Mouse (Mus musculus) left cerebral cortex, adult 11 months (tissue): Measurements from ENCODE around the gene Mrpl48.
A peak's percentile ranks its signal among the peaks of the same experiment; 100 is the strongest.

Experiments used
- DNase-seq: peaks from one replicate; pipeline ENCODE4 v3.0.0; 2022; ENCODE audit warnings: low spot score

Gene Mrpl48

DNA sequence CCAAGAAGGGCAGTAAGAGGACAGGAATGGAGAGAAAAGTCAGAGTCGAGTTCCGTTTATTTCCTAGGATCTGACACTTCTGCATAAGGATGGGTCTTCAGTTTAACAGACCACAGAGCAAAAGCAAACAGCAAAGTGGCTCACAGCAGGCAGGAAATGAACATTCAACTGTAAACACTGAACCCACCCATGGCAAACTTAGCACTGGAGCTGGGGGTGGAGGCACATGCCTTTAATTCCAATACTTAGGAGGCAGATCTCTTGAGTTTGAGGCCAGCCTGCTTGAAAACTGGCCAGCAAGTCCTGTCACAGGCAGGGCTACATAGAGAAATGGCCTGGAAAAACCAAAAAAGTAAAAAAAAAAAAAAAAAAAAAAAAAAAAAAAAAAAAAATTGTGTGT is 74.6 kb downstream of the Mrpl48 start:
- DNase-seq: no peak

- DNase-seq: no peak
Measured at GRCm38 (mm10) chr7:100530766-100531165, 77.3 kb downstream of the Mrpl48 start.

DNA sequence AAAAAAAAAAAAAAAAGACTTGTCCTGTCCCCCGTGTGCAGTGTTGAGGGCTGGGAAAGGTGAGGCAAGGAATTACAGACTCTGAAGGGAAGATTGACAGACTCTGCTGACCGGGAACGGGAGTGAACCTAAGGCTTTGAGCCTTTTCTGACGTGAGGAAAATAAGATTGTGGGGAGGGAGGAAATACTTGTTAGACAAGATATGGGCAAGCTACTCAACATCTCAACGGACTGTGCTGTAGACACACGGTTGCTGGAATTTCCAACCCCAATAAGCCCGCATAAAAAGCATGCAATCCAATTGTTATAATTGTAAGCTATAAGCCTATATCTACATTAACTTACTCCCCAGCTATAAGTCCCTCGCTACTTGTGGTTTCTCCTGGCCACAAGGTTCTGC is 83.4 kb downstream of the Mrpl48 start:
- no peak for DNase-seq

- DNase-seq: no peak
Measured at GRCm38 (mm10) chr7:100522222-100522621, 85.9 kb downstream of the Mrpl48 start.

- DNase-seq: peak; percentile 30
Measured at GRCm38 (mm10) chr7:100520663-100521285, 87.3 kb downstream of the Mrpl48 start.

GRCm38 (mm10) chr7:100520204-100520603 is 87.9 kb downstream of the Mrpl48 start:
- no peak for DNase-seq

DNA sequence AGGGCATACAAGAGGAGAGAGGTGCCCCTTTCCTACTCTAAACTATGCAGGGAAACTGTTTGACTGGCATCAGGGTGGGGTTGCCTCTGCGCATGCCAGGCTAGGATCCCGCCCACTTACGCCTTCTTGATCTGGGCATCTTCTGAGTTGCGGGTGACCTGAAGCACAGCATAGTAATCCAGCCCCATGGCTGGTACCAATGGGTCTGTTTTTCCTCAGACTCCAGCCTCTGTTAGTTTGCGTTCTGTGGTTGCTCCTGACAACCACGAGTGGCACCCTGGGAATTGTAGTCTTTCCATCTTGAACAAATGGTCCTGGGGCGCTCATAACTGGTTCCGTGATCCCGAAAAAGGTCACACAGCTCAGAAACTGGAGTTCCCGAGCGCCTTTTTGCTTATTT is 93.5 kb downstream of the Mrpl48 start, which contains the start of gene Dnajb13:
Dnajb13 (minus strand) TSS at position 388 of the 400 bp plus-strand sequence.
- DNase-seq: no peak

DNA sequence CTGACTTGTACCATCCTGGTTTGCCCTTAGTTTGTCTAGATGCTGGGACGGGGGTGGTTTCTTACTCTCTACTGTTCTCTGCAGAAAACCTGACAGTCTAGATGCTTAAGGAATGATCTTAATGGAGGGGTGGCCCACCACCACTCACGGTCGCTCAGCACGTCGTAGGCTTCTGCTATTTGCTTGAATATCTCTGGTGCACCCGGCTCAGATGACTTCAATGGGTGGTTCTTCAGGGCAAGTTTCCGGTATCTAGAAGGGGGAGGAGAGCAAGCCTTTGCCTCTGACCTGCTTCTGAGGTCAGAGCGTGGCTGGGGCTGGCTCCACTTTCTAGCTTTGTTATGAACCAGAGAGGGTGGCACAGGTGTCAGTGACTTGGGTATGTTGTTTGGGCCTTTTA is 96.5 kb downstream of the Mrpl48 start:
- no peak for DNase-seq

GRCm38 (mm10) chr7:100508670-100509069 is 99.4 kb downstream of the Mrpl48 start:
- DNase-seq: no peak

GRCm38 (mm10) chr7:100506494-100506893 is 101.6 kb downstream of the Mrpl48 start:
- no peak for DNase-seq

DNA sequence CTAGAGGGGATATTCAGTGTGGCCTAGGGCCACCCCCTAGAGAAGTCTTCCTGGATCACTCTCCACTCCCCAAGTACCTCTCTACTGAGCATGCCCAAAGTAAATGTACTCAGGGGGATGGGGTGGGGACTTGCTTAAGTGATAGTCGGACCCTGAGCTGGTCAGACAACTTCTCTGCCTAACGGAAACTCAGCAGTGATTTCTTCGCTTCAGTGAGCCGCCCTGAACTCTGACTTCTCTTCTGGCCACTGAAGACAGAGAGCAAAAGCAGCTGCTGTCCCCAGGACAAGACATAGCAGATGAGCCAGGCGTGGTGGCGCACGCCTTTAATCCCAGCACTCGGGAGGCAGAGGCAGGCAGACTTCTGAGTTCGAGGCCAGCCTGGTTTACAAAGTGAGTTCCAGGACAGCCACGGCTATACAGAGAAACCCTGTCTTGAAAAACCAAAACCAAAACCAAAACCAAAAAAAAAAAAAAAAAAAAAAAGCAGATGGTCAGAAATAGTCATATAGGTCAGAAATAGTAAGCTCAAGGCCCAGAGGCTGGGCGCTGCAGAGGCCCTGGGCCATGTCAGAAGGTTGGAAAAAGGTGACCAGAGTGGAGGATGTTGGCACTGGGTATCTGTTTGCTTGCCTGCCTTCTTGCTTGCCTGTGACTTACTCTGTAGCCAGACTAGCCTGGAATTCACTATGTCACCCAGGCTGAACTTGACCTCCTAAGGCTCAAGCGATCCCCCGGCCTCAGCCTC is 103.2 kb downstream of the Mrpl48 start:
- DNase-seq: no peak

GRCm38 (mm10) chr7:100503076-100503475 is 105.0 kb downstream of the Mrpl48 start:
- DNase-seq: no peak

GRCm38 (mm10) chr7:100502374-100502922 is 105.7 kb downstream of the Mrpl48 start:
- no peak for DNase-seq

DNA sequence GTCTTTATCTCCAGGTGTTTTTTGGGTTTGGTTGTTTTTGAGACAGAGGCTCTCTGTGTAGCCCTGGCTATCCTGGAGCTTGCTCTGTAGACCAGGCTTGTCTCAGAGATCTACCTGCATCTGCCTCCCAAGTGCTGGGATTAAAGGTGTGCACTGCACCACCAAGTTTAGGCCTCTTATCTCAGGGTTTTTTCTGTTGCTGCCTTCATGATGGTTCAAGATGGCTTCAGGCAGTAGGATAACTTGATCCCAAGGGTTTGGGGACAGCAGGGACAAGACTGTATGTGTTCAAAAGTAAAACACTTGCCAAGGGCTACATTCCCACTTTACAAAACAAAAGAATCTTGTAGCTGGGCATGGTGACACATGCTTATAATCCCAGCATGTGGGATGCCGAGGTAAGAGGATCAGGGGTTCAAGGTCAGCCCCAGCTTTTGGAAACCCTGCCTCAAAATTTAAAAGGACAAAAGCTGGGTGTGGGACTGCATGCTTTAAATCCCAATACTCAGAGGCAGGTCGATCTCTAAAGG is 106.2 kb downstream of the Mrpl48 start:
- no peak for DNase-seq

GRCm38 (mm10) chr7:100501027-100501843 is 106.9 kb downstream of the Mrpl48 start:
- no peak for DNase-seq

DNA sequence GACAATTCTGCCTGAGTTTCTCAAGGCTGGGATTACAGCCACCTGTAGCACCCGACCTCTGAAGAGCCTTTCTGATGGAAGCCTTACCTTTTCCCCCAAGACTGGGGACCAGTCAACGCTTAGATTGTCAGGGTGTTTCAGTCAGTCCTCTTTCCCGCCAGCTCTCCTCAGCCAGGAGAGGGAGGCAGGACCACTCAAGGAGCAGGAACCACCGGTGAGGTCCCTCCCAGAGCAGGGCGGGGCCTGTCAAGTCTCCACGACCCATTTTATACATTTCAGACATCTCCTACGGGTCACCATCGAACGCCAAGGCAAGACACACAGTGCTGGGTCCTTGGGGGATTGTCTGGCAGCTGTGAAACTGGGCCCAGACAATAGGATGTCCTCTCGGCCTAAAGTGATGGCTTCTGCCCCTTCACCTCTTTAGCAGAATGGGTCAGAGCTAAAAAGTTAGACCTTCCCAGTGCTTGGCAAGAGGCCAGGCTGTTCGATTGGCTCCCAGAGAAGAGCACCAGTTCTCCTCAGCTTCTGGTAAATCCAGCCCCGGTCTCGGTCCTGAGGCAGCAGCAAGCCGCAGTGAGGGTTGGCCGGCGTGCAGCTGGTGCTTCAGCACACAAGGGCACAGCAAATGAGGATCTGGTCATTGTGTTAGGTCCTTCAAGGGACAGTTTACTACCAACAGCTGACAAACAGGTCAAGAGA is 107.7 kb downstream of the Mrpl48 start:
- DNase-seq: no peak

DNA sequence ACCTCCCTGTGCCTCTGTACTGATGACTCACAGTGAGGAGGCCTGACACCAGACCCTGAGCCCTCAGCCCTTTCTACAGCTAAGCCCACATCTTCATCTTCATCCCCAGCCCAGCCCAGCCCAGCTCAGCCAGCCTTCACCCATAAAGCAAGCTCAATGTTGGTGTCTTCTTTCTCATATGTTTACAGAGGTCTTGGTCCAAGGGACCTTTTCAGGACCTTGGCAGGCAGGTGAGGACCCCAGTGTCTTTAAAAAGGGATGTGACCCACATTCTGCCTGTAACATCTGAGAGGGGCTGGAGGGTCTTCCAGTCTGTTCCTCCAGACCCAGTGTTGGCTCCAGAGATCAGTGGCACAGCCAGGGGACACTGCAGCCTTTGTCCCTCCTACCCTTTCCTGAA is 108.6 kb downstream of the Mrpl48 start:
- no peak for DNase-seq

DNA sequence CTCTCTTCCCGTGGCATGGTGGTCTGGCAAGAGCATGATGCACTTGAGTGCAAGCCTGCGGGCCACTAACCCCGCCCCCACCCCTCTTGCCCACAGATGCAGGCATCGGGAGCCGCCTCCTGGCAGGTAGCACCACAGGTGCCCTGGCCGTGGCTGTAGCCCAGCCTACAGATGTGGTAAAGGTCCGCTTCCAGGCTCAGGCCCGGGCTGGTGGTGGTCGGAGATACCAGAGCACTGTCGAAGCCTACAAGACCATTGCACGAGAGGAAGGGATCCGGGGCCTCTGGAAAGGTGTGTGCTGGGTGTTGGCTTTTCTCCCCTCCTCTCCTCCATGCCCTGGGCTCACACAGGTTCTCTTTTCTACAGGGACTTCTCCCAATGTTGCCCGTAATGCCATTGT is 110.1 kb downstream of the Mrpl48 start:
- DNase-seq: no peak

GRCm38 (mm10) chr7:100497402-100497801 is 110.7 kb downstream of the Mrpl48 start:
- no peak for DNase-seq

DNA sequence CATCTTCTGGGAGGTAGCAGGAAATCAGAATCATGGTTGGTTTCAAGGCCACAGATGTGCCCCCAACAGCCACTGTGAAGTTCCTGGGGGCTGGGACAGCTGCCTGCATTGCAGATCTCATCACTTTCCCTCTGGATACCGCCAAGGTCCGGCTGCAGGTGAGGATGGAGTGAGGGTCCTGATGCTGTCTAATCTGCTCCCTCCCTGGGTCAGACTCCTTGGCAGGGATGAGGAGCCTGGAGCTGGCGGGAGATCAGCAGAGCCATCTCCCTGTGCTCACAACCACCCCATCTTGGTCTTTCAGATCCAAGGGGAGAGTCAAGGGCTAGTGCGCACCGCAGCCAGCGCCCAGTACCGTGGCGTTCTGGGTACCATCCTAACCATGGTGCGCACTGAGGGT is 111.3 kb downstream of the Mrpl48 start:
- no peak for DNase-seq

DNA sequence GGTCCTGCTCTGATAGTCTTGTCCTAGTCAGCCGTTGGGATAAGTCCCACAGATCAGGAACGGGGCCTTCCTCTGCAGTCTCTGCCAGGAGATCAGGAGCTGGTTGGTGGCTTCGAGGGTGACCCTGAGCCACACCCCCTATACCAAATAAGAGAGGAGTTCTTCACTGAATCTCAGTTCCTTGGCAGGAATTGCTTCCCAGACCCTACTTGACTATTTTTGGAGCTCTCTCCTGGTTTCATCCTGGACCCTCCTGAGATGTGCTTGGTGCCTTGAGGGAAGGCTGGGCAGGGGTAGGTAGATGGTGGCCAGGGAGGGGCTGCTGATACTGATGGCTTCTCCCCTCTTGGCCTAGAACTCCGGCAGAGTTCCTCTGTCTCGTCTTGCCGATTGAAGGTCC is 111.7 kb downstream of the Mrpl48 start:
- no peak for DNase-seq
